8 mouse cellular contexts compared by ENCODE assay signal in genomic region chr9:35360139-35361100, GRCm38 (mm10).
A peak's percentile ranks its signal among the peaks of the same experiment; 100 is the strongest.
DNase-seq lines count a peak whose midpoint lies in the region; ATAC-seq and TF ChIP-seq lines count a peak whose summit lies in the region.

No protein-coding gene starts in this region.

- TF ChIP-seq CTCF in forebrain, postnatal 0 days (IDR thresholded peaks at IDR 0.05; ENCODE audit: low read depth) = no peak

- H3K27me3 ChIP-seq in forebrain, postnatal 0 days (ENCODE audit: insufficient read depth, low read length) = no peaks in the 10 kb centered on the region
- H3K27me3 ChIP-seq in hindbrain, embryonic 14.5 days (ENCODE audit: control insufficient read depth, insufficient read depth, low read length) = peaks cover 6% of the 10 kb centered on the region

- peak; percentile 91 for DNase-seq in retina, postnatal 1 day
- no peak for DNase-seq in retina, embryonic 14.5 days (ENCODE audit: low spot score)
- peak; percentile 89 for DNase-seq in forebrain, postnatal 0 days
- DNase-seq in hindbrain, embryonic 14.5 days (ENCODE audit: low spot score) = peak; percentile 66
- DNase-seq in layer of hippocampus, postnatal 14 days (ENCODE audit: low spot score in 2 of 2) = peak; percentile 64 to 74
- DNase-seq in retina, postnatal 7 days (ENCODE audit: low read depth, low spot score) = peak; percentile 74
- DNase-seq in spleen, postnatal 36 days (ENCODE audit: low spot score in 2 of 2) = no peak
- DNase-seq in urinary bladder, postnatal 4 days (ENCODE audit: low spot score in 2 of 2) = no peak

- no peaks in the 10 kb centered on the region for H3K9me3 ChIP-seq in forebrain, postnatal 0 days (ENCODE audit: low read length)
- H3K9me3 ChIP-seq in hindbrain, embryonic 14.5 days (ENCODE audit: control insufficient read depth, low read length) = no peaks in the 10 kb centered on the region

- no peak overlapping the region for H3K9ac ChIP-seq in forebrain, postnatal 0 days
- H3K9ac ChIP-seq in hindbrain, embryonic 14.5 days = no peak overlapping the region

- H3K36me3 ChIP-seq in forebrain, postnatal 0 days (ENCODE audit: insufficient read depth) = no peaks in the 10 kb centered on the region
- H3K36me3 ChIP-seq in hindbrain, embryonic 14.5 days (replicated peaks; ENCODE audit: control insufficient read depth, insufficient read depth) = no peaks in the 10 kb centered on the region

- ATAC-seq in forebrain, postnatal 0 days = peak; percentile 83
- ATAC-seq in hindbrain, embryonic 14.5 days (ENCODE audit: low FRiP score) = peak; percentile 75; the same call in 1 of the 2 replicates

- 13% methylated on average over 6 of the region's 6 CpGs for WGBS in forebrain, postnatal 0 days
- WGBS in hindbrain, embryonic 14.5 days = 32% methylated on average over 6 of the region's 6 CpGs

- peaks cover 23% of the 10 kb centered on the region for H3K4me1 ChIP-seq in forebrain, postnatal 0 days (ENCODE audit: insufficient read depth)
- H3K4me1 ChIP-seq in hindbrain, embryonic 14.5 days (replicated peaks; ENCODE audit: control insufficient read depth, insufficient read depth, low read length) = peaks cover 20% of the 10 kb centered on the region

- no peak overlapping the region for H3K4me2 ChIP-seq in forebrain, postnatal 0 days (ENCODE audit: low read depth)
- no peak overlapping the region for H3K4me2 ChIP-seq in hindbrain, embryonic 14.5 days (replicated peaks)

- no peak overlapping the region for H3K4me3 ChIP-seq in forebrain, postnatal 0 days (ENCODE audit: low read depth, low read length)
- no peak overlapping the region for H3K4me3 ChIP-seq in hindbrain, embryonic 14.5 days (replicated peaks; ENCODE audit: low read length)

- peak overlapping the region; percentile 35; the same call in 1 of the 2 replicates for H3K27ac ChIP-seq in forebrain, postnatal 0 days (ENCODE audit: low read depth, low read length)
- H3K27ac ChIP-seq in hindbrain, embryonic 14.5 days = no peak overlapping the region

Comparison
In these comparisons a context has a peak if more than half of its experiments do, and no peak if none do; other contexts are left out.
1. DNase-seq: peak in retina, postnatal 1 day (single experiment), forebrain, postnatal 0 days (single experiment), hindbrain, embryonic 14.5 days (single experiment), layer of hippocampus, postnatal 14 days (2 of 2) and retina, postnatal 7 days (single experiment); none in retina, embryonic 14.5 days (single experiment), spleen, postnatal 36 days (0 of 2) and urinary bladder, postnatal 4 days (0 of 2).